Mouse (Mus musculus) adrenal gland, adult 8-10 months (tissue): Measurements from ENCODE around the gene Ms4a1. TPM values are rescaled to one million over a fixed set of nuclear protein-coding genes. Genes with fewer than 3 reads are reported as not detected.
"Not testable (repeated sequence)": the region's sequence is repeated elsewhere in the genome, so short reads cannot be mapped to it uniquely, and the experiment has no call there.

Source experiments
- DNase-seq: peaks from one replicate; pipeline ENCODE4 v3.0.0; 2022
- total RNA-seq, 4 experiments: library from RNA; stranded (reverse); gene quantifications; 2 replicates each; pipeline ENCODE4 v1.2.4; 2022

Gene Ms4a1
- total RNA-seq, result under 1 TPM; 0.38 to 0.89 (median 0.56) TPM

DNA sequence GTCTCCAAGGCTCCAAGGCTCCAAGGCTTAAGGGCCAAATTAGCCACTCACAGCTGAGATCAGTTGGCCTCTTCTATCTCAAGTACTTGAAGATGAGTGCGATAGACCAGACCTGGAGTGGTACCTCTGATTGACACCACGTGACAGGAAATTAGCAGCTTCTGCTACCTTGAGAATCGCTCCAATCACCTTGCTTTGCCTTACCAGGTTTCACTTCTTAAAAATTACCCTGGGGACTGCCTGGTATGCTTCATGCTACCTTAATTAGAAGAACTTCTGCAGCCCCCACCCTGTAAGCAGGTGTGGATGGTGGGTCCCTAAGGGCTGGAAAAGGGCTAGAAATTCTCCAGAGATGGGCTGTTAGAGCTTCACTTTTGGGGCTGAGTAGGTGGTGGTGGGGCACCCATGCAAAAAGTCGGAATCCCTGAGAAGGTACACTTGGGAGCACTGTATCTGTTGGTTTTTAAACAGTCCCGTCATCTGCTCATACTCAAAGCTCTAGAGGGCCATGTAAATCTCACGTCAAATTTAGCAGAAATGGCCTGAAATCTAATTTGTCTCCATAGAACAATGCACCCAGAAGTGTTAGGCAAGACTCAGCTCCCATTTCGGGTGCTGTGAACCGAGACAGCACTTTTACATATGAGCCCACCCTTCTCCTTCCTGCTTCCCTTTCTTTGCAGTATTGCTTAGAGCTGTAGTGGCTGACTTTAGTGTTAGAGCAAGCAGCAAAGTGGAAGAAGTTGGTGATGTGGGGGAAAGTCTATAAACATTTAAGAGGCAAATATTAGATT, at the start of gene Ms4a1:
TSS of gene Ms4a1 (minus strand) at position 190 of the 794 bp plus-strand sequence.
- no peak for DNase-seq

DNA sequence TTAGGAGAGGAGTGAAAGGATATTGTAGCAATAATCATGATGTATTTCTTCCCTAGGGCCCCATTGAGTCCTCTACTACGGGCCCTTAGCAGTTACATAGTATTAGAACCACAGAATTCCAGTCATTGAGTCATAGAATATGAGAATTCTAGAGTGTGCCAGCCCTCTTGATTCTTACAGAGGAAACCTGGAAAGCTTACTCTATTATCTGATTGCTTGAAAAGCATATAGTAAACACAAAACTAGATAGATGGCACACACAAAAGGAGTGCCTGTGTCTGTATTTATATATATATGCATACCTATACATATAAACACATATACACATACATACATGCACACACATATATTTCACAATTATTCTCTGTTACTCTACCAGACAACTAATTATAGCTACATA, 48.3 kb upstream of the Ms4a1 start, which contains the start of gene Ms4a14:
TSS of gene Ms4a14 (minus strand) at position 101 of the 400 bp plus-strand sequence.
- DNase-seq, result no peak

DNA sequence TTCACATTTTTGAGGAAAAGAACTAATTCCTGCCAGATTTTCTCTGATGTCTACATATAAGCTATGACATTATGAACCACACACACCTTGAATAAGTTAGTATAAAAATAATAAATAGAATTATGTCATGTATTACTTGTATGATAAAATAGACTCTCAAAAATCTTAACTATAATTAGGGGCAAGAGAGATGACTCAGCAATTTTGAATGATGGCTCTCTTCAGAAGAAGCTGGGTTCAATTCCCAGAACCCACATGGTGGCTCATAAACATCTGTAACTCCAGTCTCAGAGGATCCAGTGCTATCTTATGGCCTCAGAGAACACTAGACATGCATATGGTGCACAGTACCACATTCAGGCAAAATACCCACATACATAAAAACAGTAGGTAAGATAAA, 42.8 kb upstream of the Ms4a1 start:
- DNase-seq, result no peak

DNA sequence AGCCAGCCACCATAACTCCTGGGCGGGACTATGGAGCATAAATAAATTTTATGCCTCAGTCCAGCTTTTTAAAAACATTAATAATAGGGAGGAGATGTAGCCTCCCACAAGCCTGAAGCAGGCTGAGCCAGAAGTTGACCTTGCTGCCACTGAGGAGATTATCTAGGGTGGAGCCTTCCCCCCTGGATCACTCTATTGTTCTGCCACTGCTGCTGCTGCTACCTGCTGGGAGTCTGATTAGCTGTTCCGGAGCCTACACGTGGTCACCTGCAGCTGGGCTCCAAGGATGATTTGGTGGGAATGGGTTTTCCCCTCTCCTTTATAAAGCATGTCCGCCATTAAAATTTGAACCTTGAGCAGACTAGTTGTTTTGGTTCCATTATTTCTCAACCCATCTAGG, 33.5 kb upstream of the Ms4a1 start:
- DNase-seq, result not testable (repeated sequence)

- DNase-seq, result no peak
These were observed 32.9 kb upstream of the Ms4a1 start for GRCm38 (mm10) chr19:11298939-11299338.

GRCm38 (mm10) chr19:11293616-11294015, 27.6 kb upstream of the Ms4a1 start:
- DNase-seq, result not testable (repeated sequence)

- DNase-seq, result no peak
These were observed 26.9 kb upstream of the Ms4a1 start for GRCm38 (mm10) chr19:11292990-11293389.

GRCm38 (mm10) chr19:11283773-11284172, 17.7 kb upstream of the Ms4a1 start, which contains the start of gene Ms4a5:
Gene Ms4a5, minus strand, starts transcription at chr19:11283873.
- no peak for DNase-seq

- DNase-seq, result no peak
These were observed 14.2 kb upstream of the Ms4a1 start for GRCm38 (mm10) chr19:11280223-11280622.

DNA sequence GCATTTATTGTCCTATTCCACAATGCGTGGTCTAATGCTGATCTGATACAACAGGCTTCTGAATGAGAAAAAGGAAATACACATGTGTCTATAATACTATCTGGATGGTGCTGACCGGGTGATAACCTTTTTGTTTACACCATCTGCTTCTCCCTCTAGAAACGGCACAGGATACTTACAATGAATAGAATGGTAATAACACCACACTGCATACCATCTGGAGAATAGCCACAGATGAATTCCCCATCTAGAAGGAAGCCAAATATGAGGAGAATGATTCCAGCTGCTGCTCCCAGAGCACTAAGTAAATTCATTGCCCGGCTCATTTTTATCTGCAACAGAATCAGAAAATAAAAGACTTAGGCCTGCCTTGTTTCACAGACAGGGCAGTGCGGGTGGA, 10.4 kb upstream of the Ms4a1 start:
- no peak for DNase-seq

DNA sequence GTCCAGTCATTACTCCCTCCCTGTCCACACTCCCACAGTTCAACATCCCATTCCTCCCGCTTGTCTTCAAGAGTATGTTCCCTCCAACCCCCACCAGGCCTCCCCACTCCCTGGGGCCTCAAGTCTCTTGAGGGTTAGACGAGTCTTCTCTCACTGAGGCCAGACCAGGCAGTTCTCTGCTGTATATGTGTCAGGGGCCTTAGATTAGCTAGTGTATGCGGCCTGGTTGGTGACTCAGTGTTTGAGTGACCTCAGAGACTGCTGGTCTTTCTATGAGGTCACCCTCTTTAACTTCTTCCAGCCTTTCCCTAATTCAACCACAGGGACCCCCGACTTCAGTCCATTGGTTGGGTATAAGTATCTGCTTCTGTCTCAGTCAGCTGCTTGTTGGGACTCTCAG, 915 bp upstream of the Ms4a1 start:
- no peak for DNase-seq

- DNase-seq, result no peak
These were observed 1.3 kb downstream of the Ms4a1 start for GRCm38 (mm10) chr19:11264602-11265185.

DNA sequence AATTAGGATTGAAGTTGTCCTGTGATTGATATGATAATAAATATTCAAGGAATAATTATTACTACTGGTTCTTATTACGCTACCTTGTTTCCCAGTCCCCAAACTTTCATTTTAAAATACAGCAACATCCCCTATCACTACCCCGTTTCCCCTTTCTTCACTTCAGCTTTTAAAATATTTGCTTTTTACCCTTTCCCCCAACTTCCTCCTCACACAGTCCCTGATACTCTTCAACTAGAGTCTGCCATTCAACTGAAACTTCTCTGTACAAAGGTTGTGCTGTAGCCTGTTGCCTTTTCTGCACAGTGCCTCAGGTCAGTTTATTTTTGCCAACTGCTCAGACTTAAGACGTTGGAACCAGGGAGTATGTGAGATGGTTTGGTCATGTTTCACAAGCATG, 2.5 kb downstream of the Ms4a1 start:
- DNase-seq, result no peak

GRCm38 (mm10) chr19:11262932-11263331, 3.1 kb downstream of the Ms4a1 start:
- DNase-seq, result not testable (repeated sequence)

GRCm38 (mm10) chr19:11261522-11261921, 4.5 kb downstream of the Ms4a1 start:
- no peak for DNase-seq

DNA sequence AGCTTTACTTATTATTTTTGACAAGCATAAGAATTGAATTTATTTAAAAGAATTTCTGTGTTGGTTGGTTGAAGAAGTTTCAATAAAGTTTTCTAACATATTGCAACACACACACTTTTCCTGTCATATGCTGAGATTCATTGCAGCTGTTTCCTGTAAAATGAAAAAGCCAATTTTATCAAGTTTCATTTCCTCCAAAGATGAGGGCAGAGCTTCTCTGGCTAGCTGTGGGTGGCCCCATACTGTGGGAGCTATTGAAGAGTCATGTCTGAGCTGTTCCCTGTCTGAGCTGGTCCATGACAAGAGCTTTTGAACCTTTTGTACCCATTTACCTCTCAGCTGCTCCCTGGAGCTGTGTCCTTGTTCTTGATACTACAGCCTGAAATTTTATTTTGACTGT, 21.8 kb downstream of the Ms4a1 start:
- no peak for DNase-seq

DNA sequence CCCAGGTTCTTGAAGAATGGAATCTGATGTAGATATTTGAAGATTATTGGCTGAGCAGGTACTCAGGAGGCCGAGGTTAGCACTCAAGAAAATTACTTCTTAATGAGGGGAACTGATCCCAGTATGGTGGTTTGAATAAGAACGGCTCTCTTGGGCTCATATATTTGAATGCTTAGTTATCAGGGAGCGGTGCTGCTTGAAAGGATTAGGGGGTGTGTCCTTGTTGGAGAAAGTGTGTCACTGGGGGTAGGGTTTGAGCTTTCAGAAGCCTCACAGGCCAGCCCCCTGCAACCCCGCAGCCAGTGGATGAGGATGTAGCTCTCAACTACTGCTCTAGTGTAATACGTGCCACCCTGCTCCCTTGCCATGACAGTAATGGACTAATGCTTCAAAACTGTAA, 23.5 kb downstream of the Ms4a1 start:
- no peak for DNase-seq

DNA sequence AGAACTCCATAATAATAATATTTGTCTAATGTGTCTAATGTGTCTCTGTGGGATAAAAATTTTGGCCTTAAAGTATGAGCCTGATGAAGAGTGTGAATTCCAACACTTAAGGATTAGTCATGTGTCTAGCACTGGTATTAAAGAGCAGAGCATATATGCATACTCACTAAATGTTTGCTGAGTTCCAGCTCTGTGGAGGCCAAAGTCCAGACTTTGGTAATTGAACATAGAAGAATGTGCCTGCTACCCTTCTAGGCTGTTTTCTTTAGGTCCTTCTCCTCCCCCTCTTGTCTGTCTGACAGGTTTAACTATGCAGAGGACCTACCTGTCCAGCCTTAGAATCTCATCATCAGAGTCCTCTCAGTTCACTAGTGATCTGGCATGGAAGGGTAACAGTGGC, 30.2 kb downstream of the Ms4a1 start:
- no peak for DNase-seq

GRCm38 (mm10) chr19:11234921-11235735, 30.9 kb downstream of the Ms4a1 start:
- DNase-seq, result no peak

- no peak for DNase-seq
These were observed 31.8 kb downstream of the Ms4a1 start for GRCm38 (mm10) chr19:11234244-11234643.

- DNase-seq, result no peak
These were observed 33.7 kb downstream of the Ms4a1 start, which contains the start of gene Ms4a12 for GRCm38 (mm10) chr19:11232348-11232747. Gene Ms4a12, minus strand, starts transcription at chr19:11232448.
